Mouse (Mus musculus): ENCODE data around the gene Ubxn11. TPM values are rescaled to one million over a fixed set of nuclear protein-coding genes. Genes with fewer than 3 reads are reported as not detected.
A peak's percentile ranks its signal among the peaks of the same experiment; 100 is the strongest.

Gene Ubxn11
- polyA plus RNA-seq, 1 experiment = 120 TPM

GRCm38 (mm10) chr4:134125383-134126060 is 23.2 kb downstream of the Ubxn11 start:
- no peak for DNase-seq
- Histone ChIP-seq H3K4me1 (replicated peaks; ENCODE audit: control insufficient read depth, insufficient read depth, low read length) (peaks cover 65% of the 10 kb centered on the region), H3K27ac (ENCODE audit: control insufficient read depth, insufficient read depth, low read length) (no peak overlapping the region), H3K27me3 (ENCODE audit: control insufficient read depth, insufficient read depth, low read length) (no peaks in the 10 kb centered on the region), H3K4me3 (ENCODE audit: control insufficient read depth, insufficient read depth, low read length) (no peak overlapping the region), H3K36me3 (ENCODE audit: control insufficient read depth, insufficient read depth, low read length) (no peaks in the 10 kb centered on the region)
- TF ChIP-seq CTCF (IDR thresholded peaks at IDR 0.05; ENCODE audit: borderline replicate concordance, control insufficient read depth, extremely low read depth, insufficient read depth, low read length, poor library complexity) (no peak), POLR2A (IDR thresholded peaks at IDR 0.05; ENCODE audit: control insufficient read depth, extremely low read depth, insufficient read depth, low read length, poor library complexity) (no peak)
- WGBS = 96% methylated on average over 15 of the region's 15 CpGs

GRCm38 (mm10) chr4:134126300-134127120 is 24.1 kb downstream of the Ubxn11 start:
- Histone ChIP-seq H3K36me3 (ENCODE audit: control insufficient read depth, insufficient read depth, low read length) (no peaks in the 10 kb centered on the region), H3K4me1 (replicated peaks; ENCODE audit: control insufficient read depth, insufficient read depth, low read length) (peaks cover 55% of the 10 kb centered on the region), H3K27ac (ENCODE audit: control insufficient read depth, insufficient read depth, low read length) (no peak overlapping the region), H3K4me3 (ENCODE audit: control insufficient read depth, insufficient read depth, low read length) (no peak overlapping the region), H3K27me3 (ENCODE audit: control insufficient read depth, insufficient read depth, low read length) (no peaks in the 10 kb centered on the region)
- no peak for DNase-seq
- TF ChIP-seq CTCF (IDR thresholded peaks at IDR 0.05; ENCODE audit: borderline replicate concordance, control insufficient read depth, extremely low read depth, insufficient read depth, low read length, poor library complexity) (no peak), POLR2A (IDR thresholded peaks at IDR 0.05; ENCODE audit: control insufficient read depth, extremely low read depth, insufficient read depth, low read length, poor library complexity) (no peak)
- WGBS = 96% methylated on average over 21 of the region's 21 CpGs

- DNase-seq = no peak
- TF ChIP-seq POLR2A (IDR thresholded peaks at IDR 0.05; ENCODE audit: control insufficient read depth, extremely low read depth, insufficient read depth, low read length, poor library complexity) = no peak
- peak overlapping the region; percentile 81; the same call in 1 of the 2 replicates for H3K4me3 ChIP-seq (ENCODE audit: control insufficient read depth, insufficient read depth, low read length)
- H3K36me3 ChIP-seq (ENCODE audit: control insufficient read depth, insufficient read depth, low read length) = no peaks in the 10 kb centered on the region
- H3K4me1 ChIP-seq (replicated peaks; ENCODE audit: control insufficient read depth, insufficient read depth, low read length) = peaks cover 53% of the 10 kb centered on the region
- no peak overlapping the region for H3K27ac ChIP-seq (ENCODE audit: control insufficient read depth, insufficient read depth, low read length)
- 78% methylated on average over 7 of the region's 7 CpGs for WGBS
- H3K27me3 ChIP-seq (ENCODE audit: control insufficient read depth, insufficient read depth, low read length) = no peaks in the 10 kb centered on the region
Measured at GRCm38 (mm10) chr4:134127121-134127455, 24.7 kb downstream of the Ubxn11 start.

GRCm38 (mm10) chr4:134127793-134128192 is 25.4 kb downstream of the Ubxn11 start:
- H3K27ac ChIP-seq (ENCODE audit: control insufficient read depth, insufficient read depth, low read length) = no peak overlapping the region
- no peaks in the 10 kb centered on the region for H3K27me3 ChIP-seq (ENCODE audit: control insufficient read depth, insufficient read depth, low read length)
- no peaks in the 10 kb centered on the region for H3K36me3 ChIP-seq (ENCODE audit: control insufficient read depth, insufficient read depth, low read length)
- no peak for DNase-seq
- H3K4me3 ChIP-seq (ENCODE audit: control insufficient read depth, insufficient read depth, low read length) = peak overlapping the region; percentile 81
- 34% methylated on average over 8 of the region's 8 CpGs for WGBS
- H3K4me1 ChIP-seq (replicated peaks; ENCODE audit: control insufficient read depth, insufficient read depth, low read length) = peaks cover 46% of the 10 kb centered on the region
- no peak for TF ChIP-seq POLR2A (IDR thresholded peaks at IDR 0.05; ENCODE audit: control insufficient read depth, extremely low read depth, insufficient read depth, low read length, poor library complexity)
- TF ChIP-seq CTCF (IDR thresholded peaks at IDR 0.05; ENCODE audit: borderline replicate concordance, control insufficient read depth, extremely low read depth, insufficient read depth, low read length, poor library complexity) = no peak

GRCm38 (mm10) chr4:134128221-134128982 is 26.0 kb downstream of the Ubxn11 start, which contains the start of gene Sh3bgrl3:
TSS of gene Sh3bgrl3 (minus strand) at chr4:134128789.
- under 1% methylated on average over 50 of the region's 50 CpGs for WGBS

GRCm38 (mm10) chr4:134128983-134129362 is 26.6 kb downstream of the Ubxn11 start:
- H3K27me3 ChIP-seq (ENCODE audit: control insufficient read depth, insufficient read depth, low read length) = no peaks in the 10 kb centered on the region
- DNase-seq = peak; percentile 60
- under 1% methylated on average over 14 of the region's 14 CpGs for WGBS
- TF ChIP-seq CTCF (IDR thresholded peaks at IDR 0.05; ENCODE audit: borderline replicate concordance, control insufficient read depth, extremely low read depth, insufficient read depth, low read length, poor library complexity) (peak; percentile 1; the same call in 1 of the 2 replicates), POLR2A (IDR thresholded peaks at IDR 0.05; ENCODE audit: control insufficient read depth, extremely low read depth, insufficient read depth, low read length, poor library complexity) (no peak)
- H3K4me3 ChIP-seq (ENCODE audit: control insufficient read depth, insufficient read depth, low read length) = peak overlapping the region; percentile 81
- no peaks in the 10 kb centered on the region for H3K36me3 ChIP-seq (ENCODE audit: control insufficient read depth, insufficient read depth, low read length)
- H3K4me1 ChIP-seq (replicated peaks; ENCODE audit: control insufficient read depth, insufficient read depth, low read length) = peaks cover 37% of the 10 kb centered on the region
- H3K27ac ChIP-seq (ENCODE audit: control insufficient read depth, insufficient read depth, low read length) = peak overlapping the region; percentile 56; the same call in 1 of the 2 replicates

More at GRCm38 (mm10) chr4:134128221-134128982, 26.0 kb downstream of the Ubxn11 start, which contains the start of gene Sh3bgrl3:
- peak within 1 kb of the TSS; percentile 56; the same call in 1 of the 2 replicates for H3K27ac ChIP-seq (ENCODE audit: control insufficient read depth, insufficient read depth, low read length)
- TF ChIP-seq POLR2A (IDR thresholded peaks at IDR 0.05; ENCODE audit: control insufficient read depth, extremely low read depth, insufficient read depth, low read length, poor library complexity) (peak; percentile 91), CTCF (IDR thresholded peaks at IDR 0.05; ENCODE audit: borderline replicate concordance, control insufficient read depth, extremely low read depth, insufficient read depth, low read length, poor library complexity) (peak; percentile 49; the same call in 1 of the 2 replicates)
- peak; percentile 93 for DNase-seq
- H3K4me1 ChIP-seq (replicated peaks; ENCODE audit: control insufficient read depth, insufficient read depth, low read length) = peaks cover 42% of the 10 kb centered on the region
- H3K27me3 ChIP-seq (ENCODE audit: control insufficient read depth, insufficient read depth, low read length) = no peaks in the 10 kb centered on the region
- peak within 1 kb of the TSS; percentile 81 for H3K4me3 ChIP-seq (ENCODE audit: control insufficient read depth, insufficient read depth, low read length)
- no peaks in the 10 kb centered on the region for H3K36me3 ChIP-seq (ENCODE audit: control insufficient read depth, insufficient read depth, low read length)

All from thymus, adult 2 months (tissue).